Mouse (Mus musculus) liver, embryonic 15.5 days (tissue): Measurements from ENCODE around the gene Mapk12. TPM values are rescaled to one million over a fixed set of nuclear protein-coding genes. Genes with fewer than 3 reads are reported as not detected.

Source experiments
- ATAC-seq: fragments of 200-750 bp; cut with Nextera tagmentation; 2 replicates; pipeline ENCODE4 v1.8.0; 2017; ENCODE audit warnings: moderate number of reproducible peaks, mild to moderate bottlenecking, moderate library complexity; ENCODE audit not compliant: insufficient read depth
- H3K27ac ChIP-seq: fragments of 300-500 bp; sonication (generic); replicated peaks from 2 replicates; pipeline ENCODE4 v1.5.1; 2015; ENCODE audit warnings: mild to moderate bottlenecking, inconsistent platforms
- H3K27me3 ChIP-seq: fragments of 300-500 bp; sonication (generic); 2 replicates; pipeline ENCODE4 v1.6.1; 2015; ENCODE audit warnings: mild to moderate bottlenecking, inconsistent platforms
- H3K36me3 ChIP-seq: fragments of 300-500 bp; sonication (generic); replicated peaks from 2 replicates; pipeline ENCODE4 v1.6.1; 2015; ENCODE audit warnings: moderate library complexity, mild to moderate bottlenecking, inconsistent platforms
- H3K4me1 ChIP-seq: fragments of 300-500 bp; sonication (generic); replicated peaks from 2 replicates; pipeline ENCODE4 v1.6.1; 2015; ENCODE audit warnings: inconsistent platforms
- H3K4me2 ChIP-seq: fragments of 300-500 bp; sonication (generic); 2 replicates; pipeline ENCODE4 v1.6.1; 2015; ENCODE audit warnings: moderate library complexity, mild to moderate bottlenecking, inconsistent platforms
- H3K4me3 ChIP-seq: fragments of 300-500 bp; sonication (generic); replicated peaks from 2 replicates; pipeline ENCODE4 v1.5.1; 2015; ENCODE audit warnings: mild to moderate bottlenecking, inconsistent platforms
- H3K9ac ChIP-seq: fragments of 300-500 bp; sonication (generic); 2 replicates; pipeline ENCODE4 v1.6.1; 2015; ENCODE audit warnings: moderate library complexity, mild to moderate bottlenecking, inconsistent platforms
- H3K9me3 ChIP-seq: fragments of 300-500 bp; sonication (generic); replicated peaks from 2 replicates; pipeline ENCODE4 v1.6.1; 2016; ENCODE audit warnings: inconsistent platforms
- WGBS: fragments of 180-500 bp; shearing (Covaris S2); methylation state at CpG from one replicate; pipeline ENCODE4 v1.1.7; 2015; ENCODE audit warnings: mixed read lengths; ENCODE audit not compliant: insufficient replicate concordance; 5-methylcytosine and 5-hydroxymethylcytosine counted together
- polyA plus RNA-seq: library from polyadenylated mRNA; unstranded; fragments of >200 nt; fragmentation: Nextera tagmentation; extraction: Ambion mirVana; gene quantifications from 2 replicates; pipeline ENCODE4 v1.2.1, GENCODE M21; 2015

Gene Mapk12
- polyA plus RNA-seq, 1 experiment from 2014 or later = 1.5 TPM

DNA sequence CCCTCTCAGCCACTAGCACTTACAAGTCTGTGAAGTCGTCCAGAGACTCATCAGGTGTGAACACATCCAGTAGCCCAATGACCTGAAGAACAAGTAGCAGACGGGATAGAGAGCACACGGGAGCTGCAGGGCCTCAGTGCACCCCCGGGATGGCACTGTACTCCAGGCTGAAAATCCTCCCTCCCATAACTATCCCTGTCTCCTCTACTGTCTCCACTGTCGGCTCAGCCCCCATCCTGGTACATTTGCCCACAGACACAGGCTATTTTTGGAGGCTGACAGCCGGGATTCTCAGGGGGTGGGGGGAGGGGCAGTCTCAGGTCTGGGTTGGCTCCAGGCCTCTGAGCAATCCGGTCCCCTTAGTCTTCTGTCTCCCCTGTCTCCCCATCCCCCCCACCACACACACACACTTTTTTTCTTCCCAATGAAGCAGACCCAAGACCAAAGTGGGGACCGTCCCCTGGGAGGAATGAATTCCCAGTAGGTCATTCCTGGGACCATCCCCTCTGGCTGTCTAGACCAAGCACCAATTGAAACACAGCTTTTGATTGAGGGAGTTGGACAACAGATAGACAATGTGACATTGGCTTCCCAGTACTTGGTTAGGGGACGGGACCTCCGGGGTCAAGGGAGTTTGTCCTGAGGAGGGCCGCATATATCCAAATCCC is 3.0 kb downstream of the Mapk12 start:
- peaks cover 89% of the 10 kb centered on the region for H3K27me3 ChIP-seq
- no peak overlapping the region for H3K27ac ChIP-seq
- no peak overlapping the region for H3K9ac ChIP-seq
- ATAC-seq = no peak
- H3K9me3 ChIP-seq = no peaks in the 10 kb centered on the region
- H3K4me2 ChIP-seq = no peak overlapping the region
- 59% methylated on average over 11 of the region's 11 CpGs for WGBS
- no peaks in the 10 kb centered on the region for H3K36me3 ChIP-seq
- no peak overlapping the region for H3K4me3 ChIP-seq
- peaks cover 5% of the 10 kb centered on the region; the same call in 1 of the 2 replicates for H3K4me1 ChIP-seq

DNA sequence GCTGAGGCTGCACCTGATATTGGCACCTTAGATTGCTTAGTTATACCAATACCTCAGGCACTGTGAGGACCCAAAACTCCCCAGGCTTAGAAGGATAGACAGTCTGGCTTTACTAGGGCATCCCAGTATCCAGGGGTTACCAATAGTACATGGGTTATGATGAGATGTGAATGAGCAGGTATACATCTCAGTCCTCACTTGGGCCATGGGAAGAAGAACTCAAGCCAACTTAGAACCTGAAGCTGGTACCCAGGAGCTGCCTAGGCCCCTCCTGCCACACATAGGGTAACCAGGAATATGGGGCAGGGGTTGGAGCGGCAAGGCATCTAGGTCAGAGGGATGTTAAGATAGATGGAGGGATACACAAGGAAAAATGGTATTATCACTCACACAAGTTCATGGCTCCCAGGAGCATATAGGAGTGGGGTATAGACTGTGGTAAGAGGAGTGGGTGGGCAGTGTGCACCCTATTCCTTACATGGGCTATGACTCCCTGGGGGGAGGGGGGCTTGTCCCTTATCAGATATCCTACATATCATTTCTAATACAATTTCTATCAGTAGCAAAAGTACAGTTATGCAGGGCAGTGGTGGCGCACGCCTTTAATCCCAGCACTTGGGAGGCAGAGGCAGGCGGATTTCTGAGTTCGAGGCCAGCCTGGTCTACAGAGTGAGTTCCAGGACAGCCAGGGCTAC is 3.9 kb downstream of the Mapk12 start:
- H3K4me1 ChIP-seq = peaks cover 5% of the 10 kb centered on the region; the same call in 1 of the 2 replicates
- H3K4me2 ChIP-seq = no peak overlapping the region
- H3K36me3 ChIP-seq = no peaks in the 10 kb centered on the region
- H3K9me3 ChIP-seq = no peaks in the 10 kb centered on the region
- no peak for ATAC-seq
- no peak overlapping the region for H3K9ac ChIP-seq
- peaks cover 84% of the 10 kb centered on the region for H3K27me3 ChIP-seq
- no peak overlapping the region for H3K27ac ChIP-seq
- no peak overlapping the region for H3K4me3 ChIP-seq
- 67% methylated on average over 5 of the region's 5 CpGs for WGBS

DNA sequence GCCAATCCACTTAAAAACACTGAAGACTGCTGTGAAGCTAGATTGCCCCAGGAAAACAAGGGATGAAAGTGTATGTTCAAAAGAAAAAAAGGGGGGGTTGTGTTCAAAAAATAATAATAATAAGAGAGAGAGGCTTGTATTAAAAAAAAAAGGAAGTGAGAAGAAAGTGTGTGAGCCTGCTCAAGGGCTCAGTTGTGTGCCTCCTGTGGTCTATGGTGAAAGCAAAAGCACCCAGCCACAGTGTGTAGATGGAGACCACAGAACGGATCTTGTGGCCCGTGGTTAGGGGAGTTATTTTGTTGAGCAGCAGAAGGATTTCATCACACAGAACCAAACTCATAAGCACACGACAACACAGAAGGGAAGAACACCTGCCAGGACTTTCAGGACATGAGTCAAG is 9.2 kb downstream of the Mapk12 start:
- Histone ChIP-seq H3K4me2 (no peak overlapping the region), H3K4me1 (peaks cover 17% of the 10 kb centered on the region), H3K27me3 (peaks cover 51% of the 10 kb centered on the region), H3K4me3 (no peak overlapping the region), H3K27ac (no peak overlapping the region), H3K9ac (no peak overlapping the region), H3K36me3 (no peaks in the 10 kb centered on the region), H3K9me3 (no peaks in the 10 kb centered on the region)
- no peak for ATAC-seq
- 22% methylated on average over 3 of the region's 3 CpGs for WGBS

DNA sequence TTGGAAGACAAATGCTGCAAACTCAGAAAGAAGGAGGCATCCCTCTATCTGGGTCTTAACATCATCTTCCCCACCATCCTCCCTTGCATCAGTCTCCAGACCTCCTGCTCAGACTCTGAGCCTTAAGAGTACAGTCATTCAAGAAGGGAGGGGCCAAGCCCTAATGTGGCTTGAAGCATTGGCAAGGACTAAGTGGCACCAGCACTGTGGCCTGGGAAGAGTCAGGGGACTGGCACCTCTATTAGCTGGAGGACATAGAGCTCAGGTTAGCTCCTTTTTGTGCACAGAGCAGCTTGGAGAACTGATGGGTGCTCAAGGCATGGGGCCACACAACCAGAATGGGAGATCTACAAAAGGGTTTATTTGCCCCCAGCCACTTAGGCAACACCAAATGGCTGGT is 10.3 kb downstream of the Mapk12 start:
- Histone ChIP-seq H3K4me2 (no peak overlapping the region), H3K27me3 (peaks cover 40% of the 10 kb centered on the region), H3K27ac (no peak overlapping the region), H3K4me3 (no peak overlapping the region), H3K4me1 (peaks cover 17% of the 10 kb centered on the region), H3K36me3 (peaks cover 5% of the 10 kb centered on the region; the same call in 1 of the 2 replicates), H3K9me3 (no peaks in the 10 kb centered on the region), H3K9ac (no peak overlapping the region)
- ATAC-seq = no peak

DNA sequence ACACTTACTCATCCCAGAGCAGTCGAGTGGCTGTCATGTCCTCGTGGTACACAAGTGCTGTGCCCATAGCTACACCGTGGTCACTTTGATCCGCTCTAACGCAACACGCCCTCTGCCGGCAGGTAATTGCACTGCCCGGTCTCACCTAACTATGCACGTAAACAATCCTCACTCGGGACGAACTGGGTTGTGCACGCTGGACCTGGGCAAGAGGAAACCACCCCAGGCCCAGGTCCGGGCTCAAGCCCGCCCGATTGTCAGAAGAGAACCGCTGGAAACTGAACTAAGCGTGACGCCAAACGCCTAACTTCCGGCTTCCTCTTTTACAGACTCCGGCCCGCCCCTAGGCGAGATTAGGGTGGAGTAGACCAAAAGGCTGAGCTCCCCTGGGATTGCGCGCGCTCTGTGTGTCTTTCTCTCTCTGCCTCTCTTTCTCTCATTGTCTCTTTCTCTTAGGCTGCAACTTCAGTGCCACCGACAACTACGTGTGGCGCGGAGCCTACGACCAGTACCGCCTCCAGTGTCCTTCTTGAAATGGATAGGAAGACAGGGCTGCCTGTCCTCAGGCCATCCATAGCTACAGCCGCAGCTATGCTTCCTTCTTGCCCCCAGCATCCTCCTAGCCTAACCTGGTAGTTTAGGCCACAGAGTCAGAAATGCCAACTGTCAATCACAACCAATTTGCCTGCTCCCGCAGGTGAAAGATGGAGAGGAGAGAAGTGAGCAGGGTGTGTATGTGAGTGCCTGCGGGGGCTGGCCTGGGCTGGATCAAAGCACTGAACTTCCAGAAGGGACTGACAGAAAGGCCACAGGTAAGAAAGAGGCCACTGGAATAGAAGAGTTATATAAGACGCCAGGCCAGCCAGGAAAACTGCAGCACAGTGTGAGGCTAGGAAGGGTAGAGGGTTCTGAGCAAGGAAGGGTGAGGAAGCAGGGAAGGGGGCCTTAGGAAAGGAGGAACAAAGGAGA is 11.8 kb downstream of the Mapk12 start, which contains the start of gene Hdac10:
Gene Hdac10, minus strand, starts transcription at position 319 of the 969 bp plus-strand sequence.
- WGBS = 4% methylated on average over 36 of the region's 36 CpGs
- Histone ChIP-seq H3K4me3 (peak within 1 kb of the TSS; percentile 74), H3K27me3 (peaks cover 31% of the 10 kb centered on the region), H3K9ac (peak within 1 kb of the TSS; percentile 69), H3K9me3 (no peaks in the 10 kb centered on the region), H3K4me1 (peaks cover 21% of the 10 kb centered on the region), H3K27ac (peak within 1 kb of the TSS; percentile 87), H3K36me3 (peaks cover 5% of the 10 kb centered on the region; the same call in 1 of the 2 replicates), H3K4me2 (peak within 1 kb of the TSS; percentile 87)
- ATAC-seq = peak; percentile 84

DNA sequence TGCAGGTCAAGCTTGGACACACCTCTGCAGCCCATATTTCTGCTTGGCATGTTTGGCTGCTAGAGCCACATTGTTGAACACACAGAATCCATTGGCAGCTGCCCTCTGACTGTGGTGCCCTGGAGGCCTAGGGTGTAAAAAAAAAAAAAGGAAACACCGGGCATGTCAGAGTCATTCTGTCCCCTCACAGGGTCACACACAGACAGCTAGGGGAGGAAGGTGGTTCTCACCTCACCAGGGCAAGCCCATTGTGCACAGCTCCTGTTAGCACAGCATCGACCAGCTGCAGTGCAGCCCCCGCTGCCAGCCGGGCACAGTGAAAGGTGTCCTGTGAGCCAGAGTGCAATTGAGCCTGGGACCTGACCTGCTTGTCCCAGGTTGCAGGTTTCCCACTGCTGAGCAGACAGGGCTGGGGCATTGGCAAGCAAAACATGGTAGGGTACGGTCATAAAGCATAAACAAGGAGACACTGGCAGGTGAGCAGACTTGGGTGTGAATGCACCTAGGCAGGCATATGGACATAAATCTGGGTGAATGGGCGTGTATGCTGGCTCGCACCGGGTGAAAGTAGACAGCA is 13.1 kb downstream of the Mapk12 start:
- ATAC-seq = no peak
- Histone ChIP-seq H3K36me3 (peaks cover 5% of the 10 kb centered on the region; the same call in 1 of the 2 replicates), H3K4me2 (peak overlapping the region; percentile 87)

DNA sequence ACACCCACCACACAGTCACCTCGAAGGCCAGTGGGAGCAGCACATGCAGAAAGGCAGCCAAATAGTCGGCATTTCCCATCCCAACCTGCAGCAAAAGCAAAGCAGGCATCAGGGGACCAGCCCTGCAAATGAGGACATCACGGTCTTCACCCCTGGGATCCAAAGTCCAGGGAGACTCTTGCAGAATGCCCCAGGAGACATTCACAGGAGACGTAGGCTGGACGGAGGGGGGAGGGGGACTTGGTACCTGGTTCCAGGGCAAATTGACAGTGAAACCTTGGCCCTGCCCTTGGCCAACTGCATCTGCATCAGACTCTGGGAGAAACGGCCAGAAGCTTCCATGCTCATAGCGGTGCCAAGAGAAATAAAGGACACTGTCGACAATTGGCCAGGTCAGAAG is 13.9 kb downstream of the Mapk12 start:
- H3K4me2 ChIP-seq = no peak overlapping the region
- 74% methylated on average over 8 of the region's 8 CpGs for WGBS
- H3K4me1 ChIP-seq = peaks cover 36% of the 10 kb centered on the region
- no peak overlapping the region for H3K27ac ChIP-seq
- H3K27me3 ChIP-seq = peaks cover 17% of the 10 kb centered on the region
- H3K4me3 ChIP-seq = no peak overlapping the region
- no peak overlapping the region for H3K9ac ChIP-seq
- H3K9me3 ChIP-seq = no peaks in the 10 kb centered on the region
- H3K36me3 ChIP-seq = peaks cover 5% of the 10 kb centered on the region; the same call in 1 of the 2 replicates
- ATAC-seq = no peak

More for the DNA sequence above, 13.1 kb downstream of the Mapk12 start:
- WGBS = 76% methylated on average over 8 of the region's 8 CpGs
- Histone ChIP-seq H3K27ac (no peak overlapping the region), H3K9ac (peak overlapping the region; percentile 69), H3K9me3 (no peaks in the 10 kb centered on the region), H3K4me1 (peaks cover 27% of the 10 kb centered on the region), H3K4me3 (peak overlapping the region; percentile 74), H3K27me3 (peaks cover 21% of the 10 kb centered on the region)

DNA sequence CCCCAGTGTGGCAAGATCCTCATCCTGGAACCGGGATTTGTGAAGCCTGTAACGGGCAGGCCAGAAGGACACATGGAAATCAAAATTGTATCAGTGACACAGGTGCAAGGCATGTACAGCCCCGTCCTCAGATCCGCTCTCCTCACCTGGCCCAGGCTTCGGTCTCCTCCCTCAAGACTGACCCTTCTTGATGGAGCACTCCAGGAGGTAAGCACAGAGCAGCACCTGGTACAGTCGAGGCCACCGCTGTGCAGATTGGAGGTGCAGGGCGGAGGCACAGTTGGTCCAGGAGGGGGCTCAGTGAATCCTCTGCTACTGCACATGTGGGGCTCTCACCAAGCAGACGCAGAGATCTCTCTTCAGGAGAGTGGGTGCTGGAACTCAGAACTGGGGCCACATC is 15.2 kb downstream of the Mapk12 start:
- Histone ChIP-seq H3K4me2 (no peak overlapping the region), H3K4me1 (peaks cover 48% of the 10 kb centered on the region), H3K36me3 (peaks cover 7% of the 10 kb centered on the region), H3K4me3 (no peak overlapping the region), H3K27me3 (peaks cover 10% of the 10 kb centered on the region; the same call in 1 of the 2 replicates), H3K27ac (no peak overlapping the region), H3K9me3 (no peaks in the 10 kb centered on the region), H3K9ac (no peak overlapping the region)
- no peak for ATAC-seq
- 77% methylated on average over 9 of the region's 9 CpGs for WGBS

DNA sequence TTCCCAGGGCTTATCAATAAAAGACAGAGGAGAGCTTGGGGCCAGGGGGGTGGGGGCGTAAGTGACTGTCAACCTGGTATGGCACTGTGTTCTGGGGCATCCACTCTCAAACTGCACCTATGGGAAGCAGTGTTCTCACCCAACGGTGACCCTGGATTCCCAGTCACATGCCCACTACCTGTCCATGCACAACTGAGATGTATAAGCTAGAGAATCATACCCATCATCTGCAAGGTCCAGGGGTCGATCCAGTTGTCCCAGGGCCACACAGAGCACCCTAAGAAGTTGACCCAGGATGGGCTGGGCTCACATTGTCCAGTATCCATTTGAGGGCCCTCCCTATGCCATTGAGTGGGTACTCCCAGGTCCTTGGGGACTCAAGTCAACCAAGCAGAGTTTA is 16.2 kb downstream of the Mapk12 start:
- Histone ChIP-seq H3K27me3 (no peaks in the 10 kb centered on the region), H3K9me3 (no peaks in the 10 kb centered on the region), H3K36me3 (peaks cover 18% of the 10 kb centered on the region), H3K4me1 (peaks cover 57% of the 10 kb centered on the region), H3K4me2 (peak overlapping the region; percentile 84; the same call in 1 of the 2 replicates), H3K27ac (no peak overlapping the region), H3K9ac (no peak overlapping the region), H3K4me3 (no peak overlapping the region)
- 74% methylated on average over 3 of the region's 3 CpGs for WGBS
- ATAC-seq = no peak

DNA sequence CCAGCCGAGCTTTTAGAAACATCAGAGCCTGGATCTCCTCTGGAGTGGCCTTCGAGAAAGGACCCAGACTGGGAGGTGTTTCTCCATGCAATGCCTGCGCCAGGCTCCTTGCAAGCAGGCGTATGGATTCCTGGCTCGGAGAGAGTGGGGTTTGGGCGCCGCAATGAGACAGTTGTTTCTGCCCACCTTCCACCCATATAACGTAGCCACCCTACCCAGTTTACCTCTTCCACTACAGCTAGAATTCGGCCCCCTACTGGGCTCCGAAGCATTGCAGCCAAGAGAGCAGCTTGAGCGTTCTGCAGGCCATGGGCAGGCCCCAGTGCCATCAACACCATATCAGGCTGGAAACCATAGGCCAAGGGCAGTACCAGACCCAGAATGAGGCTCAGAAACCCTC is 16.9 kb downstream of the Mapk12 start:
- no peaks in the 10 kb centered on the region for H3K9me3 ChIP-seq
- H3K9ac ChIP-seq = peak overlapping the region; percentile 86
- peaks cover 51% of the 10 kb centered on the region for H3K4me1 ChIP-seq
- peak overlapping the region; percentile 93 for H3K4me3 ChIP-seq
- peak overlapping the region; percentile 79 for H3K27ac ChIP-seq
- H3K4me2 ChIP-seq = peak overlapping the region; percentile 84
- no peak for ATAC-seq
- 40% methylated on average over 11 of the region's 11 CpGs for WGBS
- no peaks in the 10 kb centered on the region for H3K27me3 ChIP-seq
- peaks cover 23% of the 10 kb centered on the region for H3K36me3 ChIP-seq
